Mouse (Mus musculus) cerebellum, adult 8-10 months (tissue): ENCODE results near the gene Tmc4.

Experiments used
- DNase-seq: peaks from one replicate; pipeline ENCODE4 v3.0.0; 2022

Gene Tmc4

GRCm38 (mm10) chr7:3630478-3630815 is 46.9 kb downstream of the Tmc4 start:
- DNase-seq: no peak

DNA sequence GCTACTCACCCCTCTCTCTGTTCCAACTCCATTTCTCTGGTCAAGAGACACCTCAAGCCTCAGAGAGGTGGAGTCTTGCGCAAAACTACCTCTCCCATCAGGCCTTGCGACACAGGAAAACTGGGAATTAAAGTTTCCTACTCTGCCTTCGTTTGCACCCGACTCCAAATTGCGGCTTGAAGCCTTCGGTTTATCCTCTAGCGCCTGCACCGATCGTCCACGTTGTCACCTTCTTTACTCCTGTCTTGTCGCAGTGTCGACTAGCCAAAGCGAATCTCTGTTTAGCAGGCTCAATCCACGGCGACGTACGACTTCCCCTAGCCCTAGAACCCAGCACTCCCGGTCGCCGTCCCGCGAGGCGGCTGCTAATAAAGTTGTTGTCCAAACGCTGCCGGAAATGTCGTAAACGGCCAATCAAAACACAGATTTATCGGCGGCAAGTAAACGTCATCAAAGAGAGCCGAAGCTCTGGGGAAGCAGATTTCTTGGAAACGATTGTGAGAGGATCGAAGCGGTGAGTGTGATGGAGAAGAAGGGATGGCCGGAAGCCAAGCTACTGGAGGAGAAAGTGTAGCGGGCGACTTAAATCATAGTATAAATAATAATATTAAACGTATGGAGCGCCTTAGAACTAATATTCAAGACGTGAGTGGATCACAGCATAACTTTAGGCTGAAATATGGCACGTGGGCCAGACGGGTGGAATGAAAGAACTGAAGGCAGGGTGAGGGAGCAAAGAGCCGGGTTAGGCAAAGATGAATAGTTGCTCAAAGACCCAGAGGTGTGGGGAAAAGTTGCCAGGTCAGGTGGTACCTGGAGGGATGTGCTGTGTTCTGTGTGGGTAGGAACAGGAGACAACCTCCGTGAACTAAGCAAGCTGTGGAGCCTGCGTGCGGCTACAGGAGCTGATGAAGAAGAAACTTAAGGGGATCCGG is 47.5 kb downstream of the Tmc4 start, which contains the start of the genes Tfpt and Prpf31:
Gene Tfpt (minus strand): TSS at position 387 of the 935 bp plus-strand sequence.
Gene Prpf31 (plus strand): TSS at position 443 of the 935 bp plus-strand sequence.
- peak; percentile 94 for DNase-seq

- DNase-seq: peak; percentile 40
Measured at GRCm38 (mm10) chr7:3629030-3629429, 48.3 kb downstream of the Tmc4 start.

DNA sequence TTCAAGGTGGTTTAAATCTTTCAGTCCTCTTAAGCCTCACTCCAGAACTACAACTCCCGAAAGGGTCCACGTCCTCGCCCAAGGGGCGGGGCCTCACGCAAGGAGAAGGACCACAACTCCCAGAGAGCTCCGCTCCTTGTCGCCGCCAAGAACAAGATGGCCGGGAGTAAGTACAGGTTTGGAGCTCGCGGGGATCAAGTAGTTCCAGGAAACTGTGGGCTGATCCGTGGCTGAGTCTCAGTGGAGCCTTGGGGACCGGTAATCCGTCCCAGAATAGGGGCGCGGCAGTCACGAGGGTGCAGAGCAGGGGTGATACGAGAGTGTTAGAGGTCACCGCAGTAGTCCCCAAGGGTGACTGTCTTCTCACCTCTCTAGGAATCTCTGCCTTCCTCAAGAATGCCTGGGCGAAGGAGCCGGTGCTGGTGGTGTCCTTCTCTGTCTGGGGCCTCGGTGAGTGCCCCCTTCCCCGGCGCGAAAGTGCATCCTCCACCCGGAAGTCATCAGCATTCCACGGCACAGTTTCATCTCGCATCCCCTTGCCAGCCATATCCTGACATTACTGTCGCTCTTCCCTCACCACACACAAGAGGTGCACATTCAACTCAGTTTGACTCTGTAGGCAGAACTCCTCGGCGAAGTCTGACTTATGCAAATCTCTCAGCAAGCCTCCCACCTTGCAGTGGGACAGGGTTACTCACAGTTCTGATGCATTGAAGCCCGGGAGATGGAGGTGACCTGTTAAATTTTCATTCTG is 59.9 kb downstream of the Tmc4 start, which contains the start of gene Ndufa3:
Gene Ndufa3 (plus strand): TSS at position 132 of the 754 bp plus-strand sequence.
- peak; percentile 85 for DNase-seq

GRCm38 (mm10) chr7:3616389-3617241 is 60.7 kb downstream of the Tmc4 start:
- no peak for DNase-seq

DNA sequence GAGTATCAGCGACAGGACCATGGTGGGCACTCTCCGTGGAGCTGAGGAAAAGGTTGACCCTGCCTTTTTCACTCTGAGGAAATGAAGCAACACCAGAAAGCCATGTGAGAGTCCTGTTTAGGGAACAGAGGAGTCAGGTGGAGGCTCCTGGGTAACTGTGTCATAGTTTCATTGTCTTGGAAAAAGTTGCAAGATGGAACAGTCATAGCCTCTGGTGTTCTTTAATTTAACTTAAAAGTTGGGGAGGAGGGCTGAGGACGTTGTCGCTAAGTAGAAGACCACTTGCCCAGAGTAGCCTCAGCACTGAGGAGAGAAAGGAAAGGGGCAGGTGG is 61.3 kb downstream of the Tmc4 start, which contains the start of gene Oscar:
Gene Oscar (minus strand): TSS at position 101 of the 332 bp plus-strand sequence.
- DNase-seq: no peak
